Mouse (Mus musculus): ENCODE results near the gene Sesn2.
A peak's percentile ranks its signal among the peaks of the same experiment; 100 is the strongest.
"Not testable (repeated sequence)": the region's sequence is repeated elsewhere in the genome, so short reads cannot be mapped to it uniquely, and the experiment has no call there.

Gene Sesn2

DNA sequence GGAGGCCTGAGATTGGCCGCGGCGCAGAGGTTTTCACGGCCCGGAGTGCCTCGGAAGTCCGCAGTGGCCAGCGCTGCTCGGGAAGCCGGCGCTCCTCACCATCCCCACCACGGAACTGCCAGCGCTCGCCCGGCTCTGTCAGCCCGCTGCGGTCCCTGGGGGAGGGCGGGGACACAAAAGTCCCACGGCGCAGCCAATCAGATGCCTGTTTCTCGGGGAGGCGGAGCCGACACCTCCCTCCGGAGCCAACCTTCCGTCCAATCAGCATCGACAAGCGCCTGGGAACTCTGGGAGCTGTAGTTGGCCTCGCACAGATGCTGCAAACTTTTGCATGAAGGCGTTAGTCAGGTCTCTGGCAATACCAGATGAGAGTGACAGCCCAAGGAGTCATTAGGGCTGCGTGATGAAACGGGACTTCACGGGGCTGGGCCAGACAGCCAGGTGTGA, at the start of gene Sesn2:
TSS of gene Sesn2 (minus strand) at position 150 of the 447 bp plus-strand sequence.
- DNase-seq, result peak; percentile 99

DNA sequence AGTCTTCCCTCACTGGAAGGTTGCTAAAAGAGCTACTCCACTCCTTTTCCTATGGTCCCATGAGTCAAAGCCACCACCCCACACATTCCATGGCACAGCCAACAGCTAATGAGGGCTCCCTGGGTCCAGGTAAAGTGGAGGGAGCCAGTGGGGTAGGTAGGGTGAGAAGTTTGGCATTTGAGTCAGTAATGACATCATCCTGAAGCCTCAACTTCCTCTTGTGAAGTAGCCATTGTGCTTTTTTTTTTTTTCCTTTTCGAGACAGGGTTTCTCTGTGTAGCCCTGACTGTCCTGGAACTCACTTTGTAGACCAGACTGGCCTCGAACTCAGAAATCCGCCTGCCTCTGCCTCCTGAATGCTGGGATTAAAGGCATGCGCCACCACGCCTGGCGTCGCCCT, 45.2 kb upstream of the Sesn2 start:
- DNase-seq, result not testable (repeated sequence)

DNA sequence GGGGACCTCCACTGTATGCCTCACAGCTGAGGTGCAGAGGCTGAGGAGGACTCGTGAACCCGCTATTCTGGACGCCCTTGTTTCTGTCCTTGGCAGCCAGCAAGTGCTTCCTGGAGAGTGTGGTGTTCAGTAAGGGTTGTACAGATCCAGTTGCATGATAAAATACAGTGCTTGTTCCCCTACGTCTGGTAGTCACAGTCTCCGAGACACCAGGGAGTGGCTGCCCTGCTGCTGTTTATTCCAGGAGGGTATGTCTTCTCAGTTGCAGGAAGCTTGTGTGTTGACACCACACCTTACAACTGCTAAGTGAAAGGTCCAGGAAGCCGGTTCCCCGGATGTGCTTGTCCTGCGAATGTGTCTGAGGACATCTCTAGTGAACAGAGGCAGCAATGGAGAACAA, 44.4 kb upstream of the Sesn2 start:
- DNase-seq, result peak; percentile 28

DNA sequence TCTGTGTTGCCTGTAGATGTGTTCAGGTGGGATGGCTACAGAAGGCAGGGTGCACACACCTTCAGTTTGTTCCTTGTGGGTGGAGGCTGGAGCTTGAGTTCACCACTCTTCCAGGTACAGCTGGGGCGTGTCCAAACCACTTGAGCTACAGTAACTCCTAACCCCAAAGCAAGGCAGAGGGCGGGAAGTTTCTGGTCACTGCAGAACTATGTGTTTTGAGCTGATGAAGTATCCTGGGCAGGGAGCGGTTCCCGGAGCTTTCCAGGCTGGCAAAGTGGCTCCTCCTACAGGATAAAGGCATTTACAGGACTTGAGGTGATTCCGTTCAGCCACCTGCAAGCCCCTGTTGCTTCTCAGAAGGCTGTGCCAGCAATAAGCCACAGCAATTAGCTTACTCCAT, 43.9 kb upstream of the Sesn2 start:
- peak; percentile 32 for DNase-seq

DNA sequence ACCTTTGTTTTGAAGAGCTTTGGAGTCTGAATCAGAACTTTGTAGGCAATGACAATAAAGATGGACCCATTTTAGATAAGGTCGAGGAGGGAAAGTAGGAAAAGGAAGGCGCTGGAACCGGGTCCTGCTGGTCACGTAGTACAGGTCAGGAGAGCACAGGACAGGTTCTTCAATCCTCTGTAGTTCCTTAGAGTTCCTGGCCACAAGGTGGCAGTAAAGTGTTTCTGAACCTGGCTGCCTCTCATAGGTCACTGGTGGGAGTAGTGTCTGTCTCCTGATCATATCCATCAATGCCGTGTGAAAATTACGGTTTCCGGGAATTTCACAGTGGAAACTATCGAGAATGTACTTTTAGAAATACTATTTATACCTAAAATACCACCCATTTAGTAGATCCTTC, 35.5 kb upstream of the Sesn2 start:
- DNase-seq, result peak; percentile 83

DNA sequence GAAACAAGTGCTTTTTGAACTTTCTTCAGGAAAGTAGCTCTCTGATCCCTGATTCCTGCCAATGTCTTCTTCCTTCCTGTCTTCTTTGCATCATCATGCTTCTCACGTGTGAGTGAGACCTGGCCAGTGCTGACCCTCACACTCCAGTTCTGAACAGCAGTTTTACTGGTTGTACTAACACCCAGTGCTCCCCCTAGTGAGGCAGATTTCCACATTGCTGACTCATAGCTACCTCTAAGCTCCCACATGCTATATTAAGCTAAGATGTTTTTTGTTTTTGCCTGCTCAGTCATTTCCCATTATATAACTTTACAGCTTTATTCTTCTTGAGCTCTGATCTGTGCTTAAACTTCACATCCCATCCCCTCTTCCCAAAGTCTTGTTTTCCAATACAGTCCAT, 32.4 kb upstream of the Sesn2 start:
- no peak for DNase-seq

DNA sequence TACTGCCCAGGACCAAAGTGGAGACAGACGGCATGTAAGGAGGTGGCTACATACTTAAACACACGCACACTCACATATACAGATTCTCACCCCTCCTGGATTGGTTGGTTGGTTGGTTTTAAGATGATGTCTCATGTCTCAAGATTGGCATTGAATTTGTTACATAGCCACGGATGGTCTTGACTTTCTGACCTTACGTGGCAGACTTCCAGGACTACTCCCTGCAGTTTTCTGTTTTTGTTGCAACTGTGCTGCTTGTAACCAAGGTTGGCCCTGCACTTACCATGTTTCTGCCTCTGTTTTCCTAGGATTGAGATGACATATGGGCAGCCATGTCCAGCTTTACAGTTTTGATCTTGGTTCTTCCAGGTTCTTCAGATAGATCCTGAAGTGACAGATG, 31.1 kb upstream of the Sesn2 start:
- DNase-seq, result no peak

DNA sequence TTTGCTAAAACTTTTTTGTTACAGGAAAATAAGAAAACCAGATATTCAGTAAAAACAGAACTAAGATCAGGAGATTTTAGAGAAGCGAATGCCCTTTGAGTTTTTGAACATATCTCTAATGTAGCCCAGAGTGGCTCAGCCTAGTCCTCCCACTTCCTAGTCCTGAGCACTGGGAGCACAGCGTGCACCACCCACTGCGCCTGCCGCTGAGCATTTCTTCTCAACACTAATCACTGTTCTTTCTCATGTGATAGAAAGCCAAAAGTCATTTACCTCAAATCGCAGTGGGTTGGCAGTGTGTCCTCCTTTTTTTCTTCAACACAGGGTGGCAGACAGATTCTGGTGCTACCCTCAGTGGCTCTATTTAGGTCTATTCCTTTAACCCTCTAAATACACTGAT, 29.2 kb upstream of the Sesn2 start:
- DNase-seq, result no peak

DNA sequence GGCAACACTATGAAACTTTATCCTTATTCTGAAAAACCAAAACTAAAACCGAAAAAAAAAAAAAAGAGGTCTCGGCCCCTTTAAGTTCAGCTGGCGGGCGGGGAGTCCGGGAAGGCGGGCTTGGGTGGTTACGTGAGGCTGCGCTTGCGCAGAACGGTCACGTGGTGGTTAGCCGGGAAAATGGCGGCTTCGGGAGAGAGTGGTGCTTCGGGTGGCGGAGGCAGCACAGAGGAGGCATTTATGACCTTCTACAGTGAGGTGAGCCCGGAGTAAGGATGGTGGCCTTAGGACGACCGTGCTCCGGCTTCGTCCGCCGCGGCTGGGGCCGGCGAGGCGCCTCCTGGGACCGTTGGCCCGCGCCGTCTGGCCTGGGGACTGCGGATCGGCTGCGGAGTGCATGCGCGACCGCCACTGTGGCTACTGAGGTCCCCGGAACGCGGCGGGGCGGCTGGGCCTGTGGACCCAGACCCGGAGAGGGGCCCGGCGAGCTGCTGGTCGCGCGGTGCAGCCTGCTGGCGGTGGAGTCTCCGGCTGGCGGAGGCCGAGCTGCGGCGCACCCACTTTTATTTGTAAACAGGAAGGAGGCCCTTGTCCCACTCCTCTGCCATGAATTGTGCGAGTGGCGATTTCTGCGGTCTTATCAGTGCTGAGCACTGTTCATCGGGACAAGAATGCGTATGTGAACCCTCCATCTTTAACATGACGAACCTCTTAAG, 25.3 kb upstream of the Sesn2 start, which contains the start of gene Dnajc8:
TSS of gene Dnajc8 (plus strand) at position 145 of the 716 bp plus-strand sequence.
- peak; percentile 98 for DNase-seq

DNA sequence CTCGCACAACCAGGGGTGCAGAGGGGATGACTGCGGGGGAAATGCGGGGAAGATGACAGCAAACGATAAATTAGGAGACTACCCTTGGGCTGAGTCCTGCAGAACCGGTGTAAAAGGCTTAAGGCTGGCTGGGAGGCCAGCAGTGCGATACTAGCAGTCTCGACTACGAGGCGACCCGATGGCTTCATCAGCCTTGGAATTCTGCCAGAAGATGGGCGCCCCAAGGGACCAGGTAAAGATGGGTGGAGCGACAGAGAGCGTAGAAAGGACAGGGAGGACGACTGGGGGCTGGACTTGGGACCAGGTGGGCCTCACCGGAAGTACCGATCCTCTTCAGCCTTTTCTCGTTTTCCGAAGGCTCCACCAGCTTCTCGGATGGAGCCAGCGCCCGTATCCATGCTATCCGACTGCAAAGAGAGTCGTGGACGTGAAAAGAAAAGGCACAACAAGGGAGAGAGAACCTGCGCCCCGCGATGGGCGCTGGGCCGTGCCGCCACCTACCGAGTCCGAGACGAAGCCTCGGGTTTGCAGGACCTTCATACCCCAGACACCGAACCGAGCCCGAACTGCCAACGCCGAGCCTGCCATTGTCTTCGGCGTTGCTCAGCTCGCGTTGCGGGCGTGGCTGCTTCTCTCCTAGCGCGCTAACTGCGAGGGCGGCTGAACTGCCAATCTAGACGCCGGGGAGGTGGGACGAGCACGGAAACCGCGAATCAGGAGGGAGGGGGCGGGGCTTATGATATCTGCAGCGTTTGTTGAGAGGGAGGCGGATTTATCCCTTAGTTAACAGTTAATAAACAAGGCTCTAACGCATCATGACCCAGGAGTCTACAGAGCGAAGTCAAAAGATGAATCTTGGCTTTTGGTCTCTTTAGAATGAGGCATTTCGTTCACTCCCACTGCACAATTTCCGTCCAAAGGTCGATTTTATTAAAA, 22.9 kb upstream of the Sesn2 start, which contains the start of gene Atpif1:
TSS of gene Atpif1 (minus strand) at position 679 of the 936 bp plus-strand sequence.
- peak; percentile 95 for DNase-seq

DNA sequence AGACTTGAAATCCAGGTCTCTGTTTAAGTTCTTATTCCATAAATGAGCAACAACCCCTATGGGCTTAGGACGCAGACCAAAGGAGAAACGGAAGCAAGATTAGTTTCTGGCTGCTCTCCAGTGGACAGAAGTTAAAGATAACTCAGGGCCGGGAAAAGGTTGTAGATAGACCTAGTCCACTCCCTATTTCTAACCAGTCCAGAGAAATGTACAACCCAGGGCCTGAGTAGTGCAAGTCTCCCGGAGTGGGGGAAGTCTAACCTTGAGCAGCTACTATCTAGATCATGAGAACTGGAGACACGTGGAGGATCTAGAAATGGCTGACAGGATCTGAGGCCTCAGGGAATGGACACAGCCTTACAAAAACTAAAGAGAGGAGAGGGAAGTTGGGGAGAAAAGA, 22.2 kb upstream of the Sesn2 start:
- no peak for DNase-seq

DNA sequence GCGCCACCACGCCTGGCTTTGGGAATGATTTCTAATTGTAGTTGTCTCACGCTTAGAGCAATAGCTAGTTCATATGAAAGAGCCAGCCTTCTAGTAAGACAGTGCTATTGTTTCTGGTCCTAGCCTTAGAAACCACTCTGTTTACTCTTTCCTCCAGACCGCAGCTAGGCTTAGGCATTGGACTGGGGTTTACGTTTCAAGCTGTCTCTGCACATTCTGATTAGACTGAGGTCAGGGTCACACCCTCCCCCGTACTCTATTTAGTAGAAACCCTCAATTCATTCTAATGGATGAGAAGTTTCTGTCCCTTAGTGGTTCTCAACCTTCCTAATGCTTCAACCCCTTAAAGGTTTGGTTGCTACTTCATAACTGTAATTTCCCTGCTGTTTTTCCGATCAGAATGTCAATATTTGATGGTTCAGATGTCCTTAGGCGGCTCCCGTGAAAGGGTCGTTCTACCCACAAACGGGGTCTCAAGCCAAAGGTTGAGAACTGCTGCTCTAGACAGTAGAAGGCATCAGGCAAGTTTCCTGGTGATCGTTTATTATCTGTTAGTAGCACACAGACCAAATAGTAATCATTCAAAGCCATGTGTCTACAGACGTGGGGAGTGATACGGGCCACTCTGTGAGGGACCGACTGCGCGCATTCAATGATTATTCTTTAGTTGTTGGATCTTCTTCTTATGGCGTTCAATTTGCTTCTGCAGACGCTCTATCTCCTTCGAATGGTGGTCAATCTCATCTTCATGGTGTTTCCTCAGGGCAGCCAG, 19.9 kb upstream of the Sesn2 start:
- DNase-seq, result no peak

DNA sequence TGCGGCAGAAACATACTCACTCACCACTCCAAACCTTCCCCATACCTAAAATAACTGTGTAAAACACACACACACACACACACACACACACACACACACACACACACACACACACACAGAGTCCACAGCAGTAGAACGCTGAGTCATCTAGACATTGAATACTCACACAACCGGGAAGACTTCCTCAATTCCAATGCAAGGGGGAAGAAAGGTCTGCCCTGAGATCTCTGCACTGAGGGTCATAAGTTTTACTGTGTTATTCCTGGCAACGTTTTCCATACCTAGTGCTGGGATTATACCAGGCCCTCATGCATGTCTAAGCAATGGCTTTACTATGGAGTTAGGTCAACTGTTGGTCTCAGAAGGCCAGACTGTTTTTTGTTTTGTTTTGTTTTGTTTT, 19.0 kb upstream of the Sesn2 start:
- DNase-seq, result no peak

DNA sequence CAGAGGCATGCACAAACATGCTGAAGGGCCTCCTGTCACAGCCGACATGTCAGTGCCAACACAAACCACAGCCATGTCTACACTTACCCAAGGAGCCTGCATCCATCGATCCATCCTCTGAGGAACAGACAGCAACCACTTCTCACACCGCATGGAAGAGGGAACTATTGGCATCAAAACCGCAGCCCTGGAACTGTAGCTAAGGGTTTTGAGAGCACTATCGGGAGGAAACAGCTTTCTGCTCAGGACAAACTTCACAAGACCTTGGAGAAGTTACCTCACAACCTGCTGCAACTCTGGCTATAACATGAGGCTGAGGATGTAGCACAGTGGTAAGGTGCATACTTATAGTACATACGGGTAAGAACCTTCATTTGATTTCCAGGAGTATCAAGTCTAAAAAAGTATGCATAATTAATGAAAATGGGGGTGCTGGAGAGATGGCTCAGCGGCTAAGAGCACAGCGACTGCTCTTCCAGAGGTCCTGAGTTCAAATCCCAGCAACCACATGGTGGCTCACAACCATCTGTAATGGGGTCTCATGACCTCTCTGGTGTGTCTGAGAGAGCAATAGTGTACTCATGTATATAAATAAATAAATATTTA, 17.7 kb upstream of the Sesn2 start:
- DNase-seq, result no peak

DNA sequence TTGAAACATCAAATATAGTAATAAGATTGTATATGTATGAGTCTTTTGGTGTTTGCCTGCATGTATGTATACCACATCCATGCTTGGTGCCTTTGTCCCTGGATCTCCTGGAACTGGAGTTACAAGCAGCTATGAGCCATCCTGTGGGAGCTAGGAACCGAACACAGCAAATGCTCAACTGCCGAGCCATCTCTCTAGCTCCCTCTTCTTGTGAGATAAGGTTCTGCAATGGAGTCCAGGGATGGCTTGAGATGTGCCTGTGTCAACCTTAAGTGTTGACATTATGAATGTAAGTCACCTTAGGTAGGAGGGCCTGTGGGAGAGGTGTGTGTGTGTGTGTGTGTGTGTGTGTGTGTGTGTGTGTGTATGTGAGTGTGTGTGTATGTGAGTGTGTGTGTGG, 16.4 kb upstream of the Sesn2 start:
- no peak for DNase-seq

DNA sequence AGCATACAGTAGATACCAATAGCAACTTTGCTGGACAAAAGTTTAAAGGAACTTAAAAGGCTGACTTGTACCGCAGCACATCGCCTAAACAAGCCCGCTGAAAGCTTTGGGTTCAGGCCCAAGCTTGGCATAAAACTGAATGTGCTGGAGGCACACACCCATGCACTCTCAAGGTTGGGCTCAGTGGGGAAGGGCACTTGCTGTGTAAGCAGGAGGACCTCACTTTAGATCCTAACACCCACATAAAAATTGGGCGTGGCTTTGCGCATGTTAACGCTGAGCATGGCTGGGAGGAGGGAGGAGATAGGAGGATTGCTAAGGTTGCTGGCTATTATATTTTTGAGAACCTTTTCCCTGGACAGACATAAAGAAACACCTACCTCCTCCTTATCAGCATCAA, 14.5 kb upstream of the Sesn2 start:
- no peak for DNase-seq

DNA sequence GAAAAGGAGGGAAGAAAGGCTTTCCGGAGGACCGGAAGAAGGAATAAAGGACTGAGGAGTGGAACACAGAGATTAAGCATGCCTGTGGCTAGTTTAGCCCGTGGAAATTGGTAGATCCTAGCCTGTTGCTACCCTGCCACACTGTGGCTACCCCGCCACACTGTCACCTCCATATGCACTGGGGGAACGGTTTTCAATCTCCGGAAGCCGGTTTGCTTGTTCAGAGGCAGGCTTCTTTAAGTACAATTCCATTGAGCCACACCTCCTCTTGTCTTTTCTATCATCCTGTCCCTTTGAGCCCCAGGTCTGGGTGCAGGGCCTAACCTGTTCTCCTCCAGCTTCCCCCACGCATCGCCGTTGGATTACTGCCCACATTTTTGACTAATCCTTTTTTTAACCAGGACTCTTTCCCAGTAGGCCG, 14.0 kb upstream of the Sesn2 start:
- no peak for DNase-seq

DNA sequence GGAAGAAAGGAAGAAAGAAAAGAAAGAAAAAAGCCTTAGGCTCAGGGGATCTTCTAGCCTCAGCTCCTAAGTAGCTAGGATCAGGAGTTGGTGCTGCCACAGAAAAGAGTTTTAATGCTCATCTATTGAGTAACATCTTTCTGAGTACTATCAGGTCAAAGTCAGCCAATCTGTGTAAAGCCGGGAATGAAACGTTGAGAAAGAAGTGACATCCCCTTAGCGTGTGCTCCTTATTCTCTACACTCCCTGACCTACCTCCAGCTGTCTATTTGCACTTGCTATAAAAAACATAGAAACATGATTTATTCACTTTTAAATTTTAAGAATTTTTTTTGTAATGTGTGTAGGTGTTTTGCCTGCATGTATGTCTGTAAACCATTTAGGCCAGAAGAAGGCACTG, 8.9 kb upstream of the Sesn2 start:
- no peak for DNase-seq

DNA sequence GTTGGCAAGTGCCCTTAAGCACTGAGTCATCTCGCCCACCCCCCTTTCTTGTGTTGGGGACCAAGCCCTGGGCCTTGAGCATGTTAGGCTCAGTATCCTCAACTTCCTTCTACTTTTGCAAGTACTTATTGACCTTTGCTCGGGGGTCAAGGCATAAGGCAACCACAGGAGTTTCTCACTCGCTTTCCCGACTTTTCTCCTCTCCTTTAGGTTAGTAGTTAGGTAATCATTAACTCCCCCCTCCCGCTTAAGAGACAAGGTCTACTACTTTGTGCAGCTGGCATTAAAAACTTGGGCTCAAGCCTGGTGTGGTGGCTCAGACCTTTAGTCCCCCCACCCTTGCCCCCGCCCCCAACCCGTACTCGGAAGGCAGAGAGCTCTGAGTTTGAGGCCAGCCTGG, 7.8 kb upstream of the Sesn2 start:
- no peak for DNase-seq

DNA sequence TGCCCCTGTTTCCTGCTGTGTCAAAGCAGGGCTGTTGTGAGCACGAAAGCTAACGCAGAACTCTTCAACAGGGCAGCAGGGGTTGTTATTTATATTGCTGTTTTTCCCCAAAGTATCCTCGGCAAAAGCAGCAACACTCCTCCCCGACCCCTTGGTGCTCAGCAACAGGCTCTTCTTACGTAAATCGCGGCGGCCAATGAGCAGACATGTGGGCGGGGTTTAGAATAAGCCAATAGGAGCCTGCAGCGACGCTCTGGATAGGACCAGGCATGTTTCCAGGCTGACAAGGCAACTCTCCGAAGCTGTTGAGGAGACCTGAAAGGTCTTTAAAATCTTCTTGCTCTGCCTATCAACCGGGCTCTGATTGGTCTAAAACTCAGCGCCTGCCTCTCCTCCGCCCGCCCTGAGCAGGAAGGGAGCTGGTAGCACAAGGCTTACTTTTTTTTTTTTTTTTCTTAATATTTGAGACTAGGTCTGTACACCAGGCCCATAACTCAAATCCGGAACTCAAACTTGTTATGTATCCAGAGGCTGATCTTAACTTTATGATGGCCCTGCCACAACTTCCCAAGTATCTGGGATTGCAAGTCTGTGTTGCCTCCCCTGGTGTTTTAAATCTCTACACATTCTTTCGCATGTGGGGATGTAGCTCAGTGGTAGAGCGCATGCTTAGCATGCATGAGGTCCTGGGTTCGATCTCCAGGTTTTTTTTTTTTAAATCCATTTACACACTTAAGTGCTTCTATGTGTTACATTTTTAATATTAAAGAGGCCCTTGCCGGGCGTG, 5.3 kb upstream of the Sesn2 start:
- DNase-seq, result peak; percentile 97

DNA sequence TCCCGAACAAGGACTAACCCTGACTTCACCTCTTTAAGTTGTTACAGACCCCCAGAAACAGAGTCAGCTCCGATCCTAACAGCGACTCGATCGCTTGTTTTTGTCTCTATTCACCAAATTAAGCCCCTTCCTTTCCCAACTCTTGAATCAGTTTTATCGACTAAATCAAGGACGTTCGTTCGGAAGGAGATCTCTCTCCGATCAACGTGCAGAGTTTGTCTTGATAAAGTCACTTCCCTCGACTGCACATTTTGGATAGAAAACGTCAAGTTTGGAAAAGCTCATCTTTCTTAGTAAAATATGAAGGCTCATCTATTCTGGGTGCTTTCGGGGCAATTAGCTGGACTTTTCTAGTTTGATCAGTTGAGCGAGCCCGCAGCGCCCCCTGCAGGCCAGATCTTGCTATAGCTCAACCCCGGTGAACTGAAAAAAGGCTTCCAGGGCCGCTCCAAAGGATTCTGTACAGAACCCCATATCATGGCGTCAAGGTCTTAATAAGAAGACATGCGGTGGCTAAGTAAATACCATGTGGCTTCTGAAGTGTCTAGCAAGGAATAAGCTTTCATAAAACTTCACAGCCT, 4.3 kb upstream of the Sesn2 start:
- DNase-seq, result peak; percentile 90
